Mouse (Mus musculus) retina, postnatal 7 days (tissue): ENCODE measurements around the gene Timp3.

Source experiments
- DNase-seq: peaks from one replicate; pipeline ENCODE4 v3.0.0-alpha.2; 2012; ENCODE audit warnings: low read depth, low spot score

The Timp3 gene

DNA sequence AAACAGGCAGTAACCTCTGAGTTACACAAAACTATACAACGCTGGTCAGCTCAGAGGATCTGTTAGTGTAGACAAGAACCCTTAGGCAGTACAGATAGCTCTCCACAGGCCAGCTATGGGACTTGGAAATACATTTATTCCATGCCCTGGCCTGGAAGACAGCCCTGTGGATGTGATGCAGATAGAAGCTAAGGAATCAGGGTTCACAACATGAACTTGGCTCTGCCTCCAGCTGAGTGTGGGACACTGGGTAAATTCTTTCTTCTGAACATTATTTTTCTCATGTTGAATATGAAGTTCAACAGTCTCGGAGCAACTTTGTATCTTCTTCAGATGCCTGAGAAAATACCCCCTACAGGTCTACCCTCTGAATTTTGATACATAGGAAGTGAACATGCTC, 2.9 kb upstream of the Timp3 start:
- no peak for DNase-seq

DNA sequence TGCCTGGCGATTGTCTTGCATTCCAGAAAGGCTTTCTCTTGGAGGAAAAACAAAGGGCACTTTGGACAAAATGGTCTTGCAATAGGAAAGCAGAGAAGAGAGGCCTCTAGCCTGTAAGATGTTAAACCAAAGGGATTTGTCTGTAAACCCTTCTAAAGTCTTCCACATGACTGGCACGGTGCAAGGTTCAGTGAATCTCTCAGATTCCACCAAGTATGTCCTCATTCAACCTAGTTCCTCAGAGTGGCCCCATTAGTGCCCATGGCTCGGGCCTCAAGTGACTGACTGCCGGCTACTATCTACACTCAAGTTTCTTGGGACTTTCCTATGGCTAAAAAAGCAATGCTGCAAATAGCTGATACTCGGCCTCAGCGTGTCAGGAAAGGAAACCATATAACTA, 1.8 kb upstream of the Timp3 start:
- DNase-seq: no peak

DNA sequence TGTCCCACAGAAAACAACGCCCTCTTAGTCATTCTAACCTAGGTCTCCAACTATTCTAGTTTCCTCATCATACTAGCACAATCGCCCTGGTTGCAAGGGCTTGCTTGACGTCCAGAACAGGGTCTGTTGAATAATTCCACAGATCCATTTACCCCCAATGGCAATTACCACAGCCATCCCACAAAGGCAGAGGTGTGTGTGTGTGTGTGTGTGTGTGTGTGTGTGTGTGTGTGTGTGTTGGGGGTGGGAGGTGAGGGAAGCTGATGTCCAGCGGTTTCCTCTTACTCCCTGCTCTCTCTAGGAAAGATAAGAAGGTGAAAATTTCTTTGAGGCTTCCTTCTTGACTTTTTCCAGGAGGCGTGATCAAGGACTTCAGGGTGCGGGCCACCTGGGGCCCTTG, 377 bp upstream of the Timp3 start:
- DNase-seq: no peak

DNA sequence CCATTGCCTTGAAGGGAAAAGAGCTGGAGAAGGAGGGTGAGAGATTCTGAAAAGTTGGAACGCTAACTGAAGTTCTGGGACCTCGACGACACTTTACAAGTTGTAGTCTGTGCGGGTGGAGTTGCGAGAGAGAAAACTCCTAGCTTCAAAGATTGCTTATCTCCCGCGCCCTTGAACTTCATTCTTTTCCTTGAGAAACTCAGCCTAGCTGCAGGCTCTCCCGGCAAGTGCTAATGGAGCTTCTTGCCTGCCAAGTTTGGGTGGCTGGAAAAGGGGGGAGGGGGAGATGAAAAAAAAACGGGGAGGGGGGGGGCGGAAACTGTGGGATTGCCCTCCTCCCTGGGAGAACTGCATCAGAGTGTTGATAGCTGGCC, 932 bp downstream of the Timp3 start:
- no peak for DNase-seq

DNA sequence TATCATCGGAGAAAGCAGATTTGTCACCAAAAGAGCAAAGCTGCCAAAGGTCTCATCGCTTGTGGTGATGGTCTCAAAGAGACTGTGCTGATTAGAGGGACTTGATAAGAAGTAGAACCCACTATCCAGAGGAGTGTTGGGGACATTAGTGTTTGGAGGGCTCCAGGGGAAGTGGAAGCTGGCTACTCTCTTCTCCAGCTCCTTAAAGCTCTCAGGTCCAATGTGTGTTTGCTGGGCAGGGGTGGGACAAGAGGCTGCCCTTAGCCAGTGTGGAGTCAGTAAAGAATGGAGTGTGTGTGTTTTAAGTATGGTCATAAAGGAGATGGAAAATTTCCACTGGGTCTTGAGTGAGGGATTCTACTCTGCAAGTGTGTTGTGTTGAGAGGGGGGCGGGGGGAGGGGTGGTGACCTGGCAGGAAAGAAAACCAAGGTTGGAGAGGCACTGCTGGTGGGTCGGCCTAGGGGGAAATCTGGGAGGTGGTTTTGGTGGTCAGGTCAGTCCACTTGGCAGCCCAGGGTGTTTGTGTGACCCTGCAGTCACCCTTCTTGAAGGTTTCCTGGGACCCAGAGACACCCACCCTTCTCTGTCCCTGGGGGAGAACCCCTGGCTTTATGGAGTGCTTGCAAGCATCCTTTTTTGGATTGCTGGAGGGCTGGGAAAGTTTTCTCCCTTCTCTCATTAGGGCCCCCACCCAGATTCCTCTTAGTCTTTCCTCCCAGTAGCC, 1.6 kb downstream of the Timp3 start:
- DNase-seq: no peak

DNA sequence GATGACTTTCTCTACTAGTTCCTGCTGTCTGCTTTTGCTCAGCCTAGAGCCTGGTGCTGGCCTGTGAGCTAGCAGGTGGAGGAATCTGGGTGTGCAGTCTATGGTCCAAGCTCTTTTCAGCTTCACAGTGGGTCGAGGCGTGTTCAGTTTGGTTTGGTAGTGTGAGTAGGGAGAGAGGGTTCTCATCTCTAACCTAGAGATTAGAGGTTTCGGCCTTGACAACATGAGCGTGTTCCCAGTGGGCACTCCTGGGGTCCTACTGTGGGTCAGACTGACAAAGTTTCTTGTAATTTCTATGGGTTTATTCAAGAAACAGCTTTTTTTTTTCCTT, 2.1 kb downstream of the Timp3 start:
- no peak for DNase-seq

DNA sequence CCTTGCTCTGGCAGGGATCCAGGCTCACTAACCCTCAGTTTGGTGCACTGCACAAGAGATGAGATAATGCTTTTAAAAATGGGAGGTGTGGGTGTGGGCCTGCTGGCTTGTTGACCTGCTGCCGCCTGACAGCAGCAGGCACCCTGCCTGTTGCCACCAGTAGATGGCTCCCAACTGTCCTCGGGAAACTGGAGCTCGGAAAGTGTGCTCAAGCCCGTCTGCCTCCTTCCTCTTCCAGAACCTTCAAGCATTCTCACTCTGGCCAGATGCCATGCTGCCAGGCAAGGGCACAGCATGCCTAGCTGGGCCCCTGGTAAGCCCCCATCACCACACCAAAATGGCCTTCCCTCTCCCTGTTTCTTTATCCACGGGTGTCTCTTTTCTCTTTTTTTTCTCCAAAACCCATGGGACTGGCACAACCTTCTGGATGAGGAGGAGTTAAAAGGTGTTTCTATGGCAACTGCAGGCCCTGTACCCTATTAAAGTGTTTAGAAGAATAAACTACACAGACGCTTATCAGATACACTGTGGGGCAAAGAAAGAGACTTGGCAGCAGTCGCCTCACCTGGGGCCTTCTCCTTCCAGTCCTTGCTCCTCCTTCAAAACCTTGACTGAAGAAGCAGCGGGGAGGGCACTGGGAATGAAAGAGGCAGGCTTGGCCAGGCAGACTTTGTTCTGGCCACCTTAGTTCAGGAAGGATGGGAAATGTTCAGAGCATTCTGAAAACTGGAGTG, 2.8 kb downstream of the Timp3 start:
- DNase-seq: peak; percentile 21

DNA sequence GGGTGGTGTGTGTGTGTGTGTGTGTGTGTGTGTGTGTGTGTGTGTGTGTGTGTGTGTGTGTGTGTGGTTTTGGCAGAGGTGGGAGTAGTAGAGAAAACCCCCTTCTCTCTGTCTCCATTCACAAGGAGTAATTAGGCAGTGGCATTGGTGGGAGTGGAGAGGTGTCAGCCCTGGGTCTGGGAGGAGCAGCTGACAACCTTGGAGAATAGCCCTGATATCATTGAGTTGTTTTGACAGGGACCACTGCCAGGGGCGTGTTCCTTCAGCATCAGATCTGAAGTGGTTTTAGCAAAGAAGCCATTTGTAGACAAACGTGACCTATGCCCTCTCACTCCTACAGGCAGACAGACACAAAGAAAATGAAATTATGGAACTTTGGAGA, 3.3 kb downstream of the Timp3 start:
- DNase-seq: no peak

DNA sequence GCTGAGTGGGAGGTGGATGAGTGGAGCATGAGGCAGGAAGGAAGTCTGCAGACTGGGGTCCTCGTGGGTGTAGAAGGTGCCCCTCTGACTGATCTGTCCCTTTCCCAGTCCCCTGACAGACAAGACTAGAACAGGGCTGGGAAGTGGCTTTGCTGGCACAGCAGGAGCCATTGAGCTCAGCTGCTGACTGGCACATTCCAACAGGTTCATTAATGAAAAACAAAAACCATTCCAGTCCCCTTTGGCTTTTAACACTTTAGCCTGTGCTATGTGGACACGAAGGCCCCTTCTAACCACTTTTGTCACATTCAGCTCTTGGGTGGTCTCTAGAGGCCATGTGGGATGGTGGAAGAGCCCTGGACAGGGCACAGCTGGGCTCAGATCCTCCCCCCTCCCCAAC, 4.4 kb downstream of the Timp3 start:
- DNase-seq: no peak

DNA sequence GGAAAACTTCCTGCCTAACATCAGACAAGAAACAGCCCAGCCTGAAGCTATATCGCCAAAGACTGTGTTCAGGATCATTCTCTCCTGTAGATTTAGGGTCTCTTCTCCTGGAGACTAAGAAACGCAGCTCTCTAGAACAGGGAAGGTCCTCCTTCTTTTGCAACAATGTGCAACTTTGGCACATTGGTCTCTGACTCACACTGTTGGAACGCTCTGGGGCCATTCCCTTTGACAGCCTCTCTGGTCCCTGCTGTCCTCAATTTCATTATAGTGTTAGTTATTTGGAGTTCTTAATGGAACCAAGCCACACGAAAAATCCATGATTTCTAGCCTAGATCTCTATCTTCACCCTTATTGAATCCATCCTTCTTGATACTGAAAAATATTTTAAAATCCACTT, 7.1 kb downstream of the Timp3 start:
- DNase-seq: no peak

DNA sequence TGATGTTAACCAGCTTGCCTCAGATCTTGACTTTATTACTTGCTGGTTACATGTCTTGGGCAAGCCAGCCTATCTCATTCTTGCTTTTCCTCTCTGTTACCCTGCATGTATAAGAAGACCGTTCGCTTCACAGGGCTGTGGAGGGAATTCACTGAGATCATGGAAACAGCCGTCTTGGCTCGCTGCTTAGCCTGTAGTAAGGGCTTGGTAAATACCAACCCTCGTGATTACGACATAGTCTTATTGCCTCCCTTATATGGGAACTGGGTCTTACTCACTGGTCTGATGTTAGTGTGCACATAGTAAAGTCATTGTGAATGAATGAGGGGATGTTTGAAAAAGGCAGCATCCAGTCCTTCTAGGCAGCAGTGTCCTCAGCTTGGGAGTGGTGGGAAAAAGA, 10.4 kb downstream of the Timp3 start:
- no peak for DNase-seq

DNA sequence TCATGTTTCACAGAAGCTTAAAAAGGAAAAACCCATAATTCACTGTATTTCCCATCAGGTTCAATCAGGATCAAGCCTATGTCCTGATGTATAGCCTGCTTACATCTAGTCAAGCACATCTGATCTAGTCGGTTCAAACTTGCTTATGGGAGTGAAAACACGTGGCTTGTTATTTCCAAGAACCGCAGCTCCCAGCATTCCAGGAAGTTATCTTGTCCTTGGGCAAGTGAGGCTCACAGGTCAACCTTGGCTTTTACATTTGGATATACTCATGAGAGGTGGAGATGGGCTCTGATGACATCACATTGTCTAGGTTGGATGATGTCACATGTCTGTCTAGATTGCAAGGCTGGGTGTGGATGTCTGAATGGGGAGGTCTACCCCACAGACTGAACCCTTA, 12.8 kb downstream of the Timp3 start:
- DNase-seq: no peak

DNA sequence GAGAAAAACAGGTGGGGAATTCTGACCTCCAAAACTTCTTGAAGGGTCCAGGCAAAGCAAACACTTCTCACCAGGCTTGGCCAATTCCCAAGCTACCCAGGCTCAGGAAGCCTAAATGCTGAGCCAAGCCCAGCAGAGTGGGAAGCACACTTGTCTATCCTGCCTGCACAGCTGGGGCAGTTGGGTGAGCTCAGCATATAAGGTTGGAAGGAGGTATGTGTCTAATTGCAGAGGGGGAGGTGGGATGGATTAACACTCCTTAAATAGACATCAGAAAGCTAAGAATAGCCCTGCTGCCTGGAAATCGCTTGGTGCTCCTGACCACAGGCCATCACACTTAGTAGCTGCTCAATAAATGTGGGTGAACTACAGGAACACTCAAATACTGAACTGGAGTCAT, 13.3 kb downstream of the Timp3 start:
- no peak for DNase-seq

DNA sequence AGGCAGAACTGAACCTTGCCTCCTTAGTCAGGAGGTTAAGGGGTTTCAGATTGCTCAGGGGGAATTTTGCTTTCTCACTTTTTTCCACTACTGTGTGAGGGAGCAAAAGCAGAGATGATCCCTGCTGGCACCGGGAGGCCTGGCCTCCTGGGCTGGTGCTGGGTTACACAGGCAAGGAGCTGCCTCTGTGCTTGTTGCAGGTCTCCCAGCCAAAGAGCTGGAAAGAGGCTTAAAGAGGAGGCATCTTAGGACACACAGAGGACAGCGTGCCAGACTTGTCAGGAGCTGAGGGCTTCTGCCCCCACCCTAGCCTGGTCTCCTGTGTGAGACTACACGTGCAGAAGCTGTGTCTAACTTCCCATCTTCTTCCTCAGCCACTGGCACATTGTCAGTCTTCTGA, 15.3 kb downstream of the Timp3 start:
- no peak for DNase-seq

DNA sequence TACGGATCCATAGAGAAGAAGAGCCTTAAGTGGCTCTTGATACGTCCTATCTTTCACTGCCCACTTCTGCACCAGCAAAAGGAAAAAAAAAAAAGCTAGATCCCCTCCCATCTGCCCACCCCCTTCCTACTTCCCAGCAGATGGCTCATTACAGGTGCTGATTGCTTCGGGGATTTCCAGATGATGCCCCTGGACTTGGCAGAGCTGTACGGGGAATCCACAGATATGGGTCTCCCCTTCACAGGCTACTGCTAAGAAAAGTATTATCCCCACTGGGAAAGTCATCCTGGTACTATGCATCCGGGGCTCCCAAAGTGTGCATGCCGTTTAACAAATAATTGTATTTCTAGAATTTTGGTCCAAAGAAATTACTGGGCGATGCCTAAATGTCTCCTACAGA, 17.5 kb downstream of the Timp3 start:
- DNase-seq: no peak

DNA sequence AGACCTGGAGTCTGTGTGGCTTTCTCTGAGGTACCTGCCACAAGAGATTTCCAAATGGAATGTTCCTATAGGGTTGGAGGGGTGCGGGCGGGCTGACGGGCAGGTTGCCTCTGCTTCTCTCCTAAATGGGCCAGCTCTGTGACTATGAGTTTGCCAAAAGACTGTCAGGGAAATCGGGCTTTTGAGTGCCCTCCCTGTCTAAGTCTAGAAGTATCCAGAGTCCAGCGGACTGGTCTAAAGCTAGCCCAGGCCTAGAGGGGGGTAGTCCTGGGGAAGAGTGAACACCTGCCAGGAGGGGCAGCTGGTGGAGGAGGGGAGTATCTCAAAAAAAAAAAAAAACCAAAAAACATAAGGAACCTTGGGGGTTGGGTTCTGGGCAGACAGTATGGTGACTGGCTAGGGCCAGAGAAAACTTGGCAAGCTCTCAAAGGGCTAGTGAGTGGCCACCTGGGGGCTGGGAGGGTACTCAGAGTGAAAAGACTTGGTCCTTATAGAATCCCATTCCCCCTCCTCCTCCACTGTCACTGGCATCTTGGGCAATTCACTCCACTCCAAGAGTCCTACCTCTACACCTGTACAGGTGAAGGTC, 18.5 kb downstream of the Timp3 start:
- DNase-seq: no peak

DNA sequence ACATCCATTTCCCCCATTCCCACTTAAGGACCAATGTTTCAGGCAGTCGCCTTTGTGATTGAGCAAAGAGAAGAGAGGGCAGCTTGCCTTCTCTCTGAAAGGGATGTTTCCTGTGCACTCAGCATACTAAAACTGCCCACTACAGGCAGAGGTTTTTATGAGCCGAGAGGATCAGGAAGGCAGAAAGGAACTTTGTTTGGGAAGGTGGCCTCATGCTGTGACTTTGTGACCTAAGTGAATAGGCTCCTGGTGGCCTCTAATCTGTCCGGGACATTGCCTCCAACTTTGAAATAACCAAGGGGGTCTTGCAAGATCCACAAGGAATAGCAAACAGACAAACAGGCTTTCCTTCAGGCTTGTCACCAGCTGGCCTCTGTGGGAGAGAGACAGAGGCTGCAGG, 19.4 kb downstream of the Timp3 start:
- DNase-seq: no peak

DNA sequence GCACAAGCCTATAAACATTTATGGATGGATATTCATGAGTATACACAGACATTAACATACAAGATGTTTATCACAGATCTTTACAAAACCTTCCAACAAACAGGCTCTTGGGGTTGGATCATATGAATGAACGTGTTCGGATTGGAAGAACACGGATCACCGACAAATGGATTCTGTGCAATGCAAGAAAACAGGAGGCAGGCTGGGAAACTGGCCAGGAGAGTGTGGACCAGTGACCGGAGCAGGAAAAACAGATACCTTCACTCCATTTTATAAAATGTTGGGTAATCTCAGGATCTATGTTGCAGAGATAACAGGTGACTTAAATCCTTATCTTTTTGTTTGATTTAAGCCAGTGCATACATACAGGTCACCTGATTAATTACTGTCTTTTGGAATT, 20.0 kb downstream of the Timp3 start:
- DNase-seq: no peak

DNA sequence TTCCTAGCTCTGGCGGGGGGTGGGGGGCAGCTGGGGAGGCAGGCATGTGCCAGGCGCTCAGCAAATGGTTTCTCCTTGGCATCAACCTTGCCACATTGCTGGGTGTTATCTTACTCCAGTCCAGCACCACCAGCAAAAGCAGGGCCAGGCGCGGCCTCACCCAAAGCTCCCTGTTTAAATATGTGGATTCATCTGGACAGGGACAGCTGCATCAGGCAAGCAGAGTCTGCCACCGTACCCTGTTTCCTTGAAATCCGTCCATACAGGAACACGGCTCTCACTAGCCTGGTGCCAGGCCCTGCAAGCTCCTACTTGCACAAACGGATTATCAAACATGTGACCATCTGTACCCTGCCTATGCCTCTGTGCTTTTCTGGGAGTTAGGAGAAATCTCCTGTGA, 21.0 kb downstream of the Timp3 start:
- DNase-seq: no peak

DNA sequence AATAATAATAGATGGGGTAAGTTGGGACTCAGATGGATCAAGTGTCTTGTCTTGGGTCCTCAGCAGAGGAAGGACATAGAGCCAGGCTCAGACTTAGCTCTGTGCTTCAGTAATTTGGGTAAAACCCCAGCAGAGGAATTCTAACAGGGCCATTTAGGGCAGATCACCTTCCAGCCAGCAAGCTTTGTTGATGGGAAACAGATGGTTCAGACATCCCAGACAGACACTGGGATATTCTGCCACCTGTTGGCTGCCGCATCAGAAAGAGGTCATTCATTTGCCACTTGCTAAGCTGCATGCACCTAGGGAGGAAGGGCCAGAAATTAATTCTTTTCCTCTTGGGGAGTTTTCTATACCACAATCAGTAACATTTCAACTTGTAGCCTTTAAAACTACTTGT, 21.8 kb downstream of the Timp3 start:
- no peak for DNase-seq

DNA sequence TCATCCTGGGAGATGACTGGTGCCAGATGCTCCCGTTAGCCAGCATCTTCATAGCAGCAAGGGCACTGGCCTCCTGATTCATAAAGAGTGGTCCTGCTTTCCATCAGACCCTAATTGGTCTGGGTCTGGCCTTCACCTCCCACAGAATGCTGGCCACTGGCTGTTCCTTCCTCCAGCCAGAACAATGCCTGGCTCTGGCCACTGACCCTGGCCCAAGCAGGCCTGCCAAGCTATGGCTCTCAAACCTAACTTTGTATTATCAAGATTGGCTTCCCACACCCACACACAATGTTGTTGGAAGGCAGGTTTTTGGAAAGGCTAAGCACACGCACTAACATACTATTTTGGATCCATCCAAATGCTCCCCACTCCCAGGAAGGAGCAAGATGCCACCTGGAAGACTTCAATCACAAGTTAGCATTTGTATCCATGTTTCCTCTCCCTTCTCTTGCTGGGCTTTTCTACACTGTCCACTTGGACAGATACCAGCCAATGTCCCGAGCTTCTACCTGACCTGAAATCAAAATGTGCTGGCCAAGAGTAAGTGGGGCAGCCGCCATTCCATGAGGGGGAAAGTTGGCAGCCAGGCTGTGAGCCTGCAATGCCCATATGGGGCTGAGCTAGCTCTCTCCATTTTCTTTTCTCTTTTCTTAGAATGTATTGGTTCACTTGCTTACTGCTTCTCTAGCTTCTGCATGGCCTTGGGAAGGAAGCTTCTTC, 23.3 kb downstream of the Timp3 start:
- no peak for DNase-seq

DNA sequence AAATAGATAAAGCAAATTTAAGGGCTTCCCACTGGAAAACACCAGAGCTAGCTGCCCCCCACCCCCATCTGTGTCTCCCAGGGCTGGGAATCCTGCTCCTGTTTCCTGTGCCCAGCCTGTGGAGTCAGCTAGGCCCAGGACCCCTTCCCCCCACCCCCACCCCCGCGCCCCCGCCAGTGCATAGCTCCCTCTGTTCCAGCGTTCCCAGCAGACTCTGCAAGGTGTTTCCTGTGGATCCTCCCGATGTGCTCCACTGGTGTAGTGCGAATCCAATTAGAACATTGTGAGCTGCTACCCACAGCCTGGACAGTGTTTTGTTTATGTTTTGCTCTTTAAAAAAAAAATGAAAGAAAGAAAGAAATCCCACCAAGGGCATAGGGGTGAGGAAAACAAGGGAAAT, 25.1 kb downstream of the Timp3 start:
- DNase-seq: no peak

DNA sequence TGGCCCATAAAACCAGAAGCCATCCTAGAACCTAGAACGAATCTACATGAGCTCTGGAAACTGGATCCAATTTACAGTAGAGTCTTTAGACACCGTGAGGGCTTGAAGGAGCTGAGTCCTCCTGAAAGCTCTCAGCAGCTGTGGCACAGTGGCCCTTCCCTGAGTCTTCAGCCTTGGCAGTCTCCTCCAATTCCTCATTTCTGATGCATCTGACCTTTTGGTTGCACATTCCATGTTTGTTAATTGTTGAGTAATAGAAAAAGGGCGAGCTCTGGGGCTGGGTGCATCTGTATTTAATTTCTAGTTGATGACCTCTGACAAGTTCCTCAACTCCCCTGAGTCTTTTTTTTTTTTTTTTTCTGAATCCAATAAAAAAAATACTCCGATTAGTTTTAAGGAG, 28.0 kb downstream of the Timp3 start:
- DNase-seq: no peak
